Mouse (Mus musculus) embryo, embryonic 11.5 days (tissue): Measurements from ENCODE around the gene Doc2g.
"Not testable (repeated sequence)": the region's sequence is repeated elsewhere in the genome, so short reads cannot be mapped to it uniquely, and the experiment has no call there.

Experiments used
- DNase-seq: peaks from one replicate; pipeline ENCODE4 v3.0.0-alpha.2; 2012; ENCODE audit warnings: low read depth, low spot score

Doc2g gene

GRCm38 (mm10) chr19:4015635-4016034 is 12.5 kb downstream of the Doc2g start:
- no peak for DNase-seq

GRCm38 (mm10) chr19:4017921-4018587 is 14.9 kb downstream of the Doc2g start:
- DNase-seq: no peak

GRCm38 (mm10) chr19:4018743-4019583 is 15.8 kb downstream of the Doc2g start:
- peak; percentile 63 for DNase-seq

- DNase-seq: no peak
These were observed 20.1 kb downstream of the Doc2g start for GRCm38 (mm10) chr19:4023185-4023584.

- no peak for DNase-seq
These were observed 24.5 kb downstream of the Doc2g start for GRCm38 (mm10) chr19:4027576-4027975.

- DNase-seq: no peak
These were observed 29.6 kb downstream of the Doc2g start for GRCm38 (mm10) chr19:4032668-4033067.

- DNase-seq: no peak
These were observed 30.2 kb downstream of the Doc2g start for GRCm38 (mm10) chr19:4033298-4033697.

- no peak for DNase-seq
These were observed 30.6 kb downstream of the Doc2g start for GRCm38 (mm10) chr19:4033742-4034141.

GRCm38 (mm10) chr19:4036327-4037045 is 33.4 kb downstream of the Doc2g start:
- no peak for DNase-seq

- DNase-seq: not testable (repeated sequence)
These were observed 34.2 kb downstream of the Doc2g start for GRCm38 (mm10) chr19:4037154-4037787.

GRCm38 (mm10) chr19:4037788-4038232 is 34.7 kb downstream of the Doc2g start, which contains the start of gene Gstp1:
Gene Gstp1, minus strand, starts transcription at chr19:4037985.
- DNase-seq: peak; percentile 82

GRCm38 (mm10) chr19:4040941-4041340 is 37.8 kb downstream of the Doc2g start:
- not testable (repeated sequence) for DNase-seq

- DNase-seq: not testable (repeated sequence)
These were observed 38.4 kb downstream of the Doc2g start for GRCm38 (mm10) chr19:4041500-4041899.

- no peak for DNase-seq
These were observed 39.0 kb downstream of the Doc2g start for GRCm38 (mm10) chr19:4042124-4042523.

GRCm38 (mm10) chr19:4044109-4044508 is 41.0 kb downstream of the Doc2g start:
- DNase-seq: not testable (repeated sequence)

- peak; percentile 24 for DNase-seq
These were observed 43.1 kb downstream of the Doc2g start, which contains the start of gene Gstp2 for GRCm38 (mm10) chr19:4045966-4046865. Gene Gstp2, minus strand, starts transcription at chr19:4046023.

GRCm38 (mm10) chr19:4046866-4047254 is 43.7 kb downstream of the Doc2g start:
- DNase-seq: no peak

GRCm38 (mm10) chr19:4047859-4048258 is 44.7 kb downstream of the Doc2g start:
- peak; percentile 72 for DNase-seq

- DNase-seq: not testable (repeated sequence)
These were observed 46.0 kb downstream of the Doc2g start for GRCm38 (mm10) chr19:4049069-4049468.

GRCm38 (mm10) chr19:4051016-4051415 is 47.9 kb downstream of the Doc2g start:
- DNase-seq: no peak
